Mouse (Mus musculus): ENCODE data around the gene Ewsr1.

Gene Ewsr1

DNA sequence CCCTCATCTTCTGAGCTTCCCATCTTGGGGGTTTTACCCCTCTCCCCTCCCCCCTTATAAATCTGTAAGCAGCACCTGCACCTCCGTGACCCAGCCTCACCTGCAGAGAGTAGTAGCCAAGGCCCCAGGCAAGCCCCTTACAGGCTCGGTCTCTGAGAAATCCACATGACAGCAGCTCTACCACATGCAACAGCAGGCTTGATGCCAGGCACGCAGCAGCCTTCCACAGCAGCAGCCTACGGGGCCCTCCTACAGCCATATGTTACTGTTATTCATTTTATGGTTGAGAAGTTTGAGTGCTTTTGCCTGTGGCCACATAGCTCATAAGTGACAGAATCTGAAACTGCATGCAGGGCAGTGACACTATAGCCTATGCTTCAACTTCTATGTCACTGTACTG lies 63.6 kb downstream of the Ewsr1 start:
- H3K27me3 ChIP-seq (ENCODE audit: control insufficient read depth, insufficient read depth, low read length, poor library complexity, severe bottlenecking) = no peaks in the 10 kb centered on the region
- no peak for DNase-seq (ENCODE audit: low read depth, low spot score)
- H3K36me3 ChIP-seq (ENCODE audit: control insufficient read depth, insufficient read depth, low read length, poor library complexity, severe bottlenecking) = peaks cover 28% of the 10 kb centered on the region

DNA sequence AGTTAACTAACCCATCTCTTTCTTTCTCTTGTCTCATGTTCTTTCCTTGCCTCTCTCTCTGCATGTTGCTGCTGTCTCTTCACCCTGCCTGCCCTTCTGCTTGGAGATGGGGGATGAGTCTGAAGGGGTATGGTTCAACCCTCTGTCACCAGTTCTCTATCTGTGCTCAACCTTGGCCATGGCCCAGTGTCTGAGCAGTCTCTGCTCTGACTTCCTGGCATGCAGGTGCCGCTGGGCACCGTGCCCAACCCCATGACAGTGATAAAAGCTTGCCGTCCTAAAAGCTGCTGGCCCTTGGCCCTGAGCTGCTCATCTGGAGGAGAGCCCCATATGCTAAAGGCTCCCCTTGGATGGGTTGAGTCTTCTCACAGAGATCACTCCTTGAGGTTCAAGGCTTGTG lies 65.9 kb downstream of the Ewsr1 start:
- H3K36me3 ChIP-seq (ENCODE audit: control insufficient read depth, insufficient read depth, low read length, poor library complexity, severe bottlenecking) = peaks cover 27% of the 10 kb centered on the region
- no peaks in the 10 kb centered on the region for H3K27me3 ChIP-seq (ENCODE audit: control insufficient read depth, insufficient read depth, low read length, poor library complexity, severe bottlenecking)
- DNase-seq (ENCODE audit: low read depth, low spot score) = no peak

GRCm38 (mm10) chr11:5032706-5033105 lies 66.4 kb downstream of the Ewsr1 start:
- H3K36me3 ChIP-seq (ENCODE audit: control insufficient read depth, insufficient read depth, low read length, poor library complexity, severe bottlenecking) = peaks cover 24% of the 10 kb centered on the region
- no peaks in the 10 kb centered on the region for H3K27me3 ChIP-seq (ENCODE audit: control insufficient read depth, insufficient read depth, low read length, poor library complexity, severe bottlenecking)
- DNase-seq (ENCODE audit: low read depth, low spot score) = no peak

GRCm38 (mm10) chr11:5028228-5028627 lies 70.8 kb downstream of the Ewsr1 start:
- no peaks in the 10 kb centered on the region for H3K27me3 ChIP-seq (ENCODE audit: control insufficient read depth, insufficient read depth, low read length, poor library complexity, severe bottlenecking)
- peaks cover 14% of the 10 kb centered on the region for H3K36me3 ChIP-seq (ENCODE audit: control insufficient read depth, insufficient read depth, low read length, poor library complexity, severe bottlenecking)
- no peak for DNase-seq (ENCODE audit: low read depth, low spot score)

DNA sequence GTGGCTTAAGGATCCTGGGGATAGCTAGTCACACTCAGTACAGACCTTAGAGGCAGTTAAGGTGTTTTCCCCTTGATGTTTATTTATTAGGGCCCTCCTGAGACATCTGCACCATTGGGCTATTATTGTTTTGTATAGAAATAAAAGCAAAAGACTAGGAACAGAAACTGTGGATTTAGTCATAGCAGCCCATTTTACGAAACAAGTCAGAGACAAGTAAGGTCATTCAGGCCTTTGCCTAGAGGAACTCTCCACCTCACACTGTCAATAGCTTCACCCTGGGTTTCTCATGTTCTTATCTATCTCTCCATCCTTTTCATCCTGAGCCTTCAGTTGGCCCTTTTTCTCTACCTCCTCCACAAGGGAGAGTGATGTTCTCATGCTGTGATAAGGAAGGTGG lies 74.0 kb downstream of the Ewsr1 start:
- DNase-seq (ENCODE audit: low read depth, low spot score) = no peak
- Histone ChIP-seq H3K36me3 (ENCODE audit: control insufficient read depth, insufficient read depth, low read length, poor library complexity, severe bottlenecking) (peaks cover 6% of the 10 kb centered on the region), H3K27me3 (ENCODE audit: control insufficient read depth, insufficient read depth, low read length, poor library complexity, severe bottlenecking) (no peaks in the 10 kb centered on the region)

All from splenic B cell, adult 2 months (primary cell).